Mouse (Mus musculus) bone marrow, adult 2 months (tissue): ENCODE results near the gene Apopt1.

ENCODE experiments used
- CTCF ChIP-seq: fragments of 200-500 bp; IDR thresholded peaks from 2 replicates; pipeline ENCODE4 v1.5.1; 2011; ENCODE audit warnings: low read length, control low read depth; ENCODE audit not compliant: control insufficient read depth, insufficient read depth
- POLR2A ChIP-seq: fragments of 200-500 bp; IDR thresholded peaks from 2 replicates; pipeline ENCODE4 v1.6.1; 2011; ENCODE audit warnings: low read depth, mild to moderate bottlenecking, control low read depth, low read length, borderline replicate concordance; ENCODE audit not compliant: control insufficient read depth

DNA sequence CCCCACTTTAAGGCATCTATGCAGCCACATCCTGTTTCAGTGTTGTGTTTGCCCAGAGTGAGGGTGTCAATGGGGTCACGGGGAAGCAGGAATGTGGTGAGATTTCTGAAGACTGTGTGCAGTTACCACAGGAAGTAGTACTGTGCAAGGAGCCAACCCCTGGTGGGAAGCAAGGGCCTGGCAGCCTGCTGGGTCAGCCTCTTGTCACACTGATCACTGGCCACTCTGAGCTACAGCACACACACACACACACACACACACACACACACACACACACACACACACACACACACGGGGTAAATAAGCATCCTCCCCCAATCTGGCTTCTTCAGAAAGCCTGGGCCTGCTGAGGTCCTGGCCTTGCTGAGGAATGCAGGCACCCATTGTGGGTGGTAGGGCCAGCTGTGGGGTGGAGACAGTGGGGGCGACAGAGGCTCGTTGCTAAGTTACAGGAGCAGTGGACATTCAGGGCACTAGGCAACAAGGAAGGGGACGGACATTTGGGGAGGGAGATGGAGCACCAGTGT is 21.7 kb upstream of the Apopt1 start:
- TF ChIP-seq CTCF (no peak), POLR2A (no peak)
